Mouse (Mus musculus) myocyte (in vitro differentiated cells): ENCODE data around the gene Itpkb. TPM values are rescaled to one million over a fixed set of nuclear protein-coding genes. Genes with fewer than 3 reads are reported as not detected.

Experiments
- H3K27me3 ChIP-seq: one replicate; pipeline ENCODE4 v1.6.1; 2011; ENCODE audit not compliant: control insufficient read depth, insufficient read depth, insufficient read length
- H3K36me3 ChIP-seq: one replicate; pipeline ENCODE4 v1.6.1; 2011; ENCODE audit not compliant: control insufficient read depth, insufficient read depth
- H3K4me2 ChIP-seq: one replicate; pipeline ENCODE4 v1.6.1; 2011; ENCODE audit warnings: low read depth, control low read depth
- H3K4me3 ChIP-seq: one replicate; pipeline ENCODE4 v1.5.1; 2011; ENCODE audit warnings: mild to moderate bottlenecking, control low read depth, moderate library complexity
- H3K79me2 ChIP-seq: one replicate; pipeline ENCODE4 v1.6.1; 2011; ENCODE audit not compliant: control insufficient read depth, insufficient read depth
- H3ac ChIP-seq: one replicate; pipeline ENCODE4 v1.6.1; 2011; ENCODE audit not compliant: control insufficient read depth, insufficient read length
- CEBPB ChIP-seq: IDR thresholded peaks from 2 replicates; pipeline ENCODE4 v1.6.1; 2011; ENCODE audit warnings: mild to moderate bottlenecking, moderate library complexity; ENCODE audit not compliant: poor library complexity, insufficient read depth, severe bottlenecking
- E2F4 ChIP-seq: IDR thresholded peaks from one replicate; pipeline ENCODE4 v1.6.1; 2011; ENCODE audit warnings: mild to moderate bottlenecking, control low read depth, moderate library complexity; ENCODE audit not compliant: insufficient read depth
- MAX ChIP-seq: IDR thresholded peaks from one replicate; pipeline ENCODE4 v1.6.1; 2011; ENCODE audit warnings: low read depth, mild to moderate bottlenecking, control low read depth
- MYOD1 ChIP-seq, 3 experiments: IDR thresholded peaks; one replicate each; pipeline ENCODE4 v1.6.1; 2011; ENCODE audit warnings: control low read depth in 2 of 3, low read depth in 2 of 3, mild to moderate bottlenecking in 2 of 3, moderate library complexity in 1 of 3; ENCODE audit not compliant: insufficient read length in 2 of 3, control insufficient read depth in 1 of 3
- MYOG ChIP-seq, 3 experiments: IDR thresholded peaks; one replicate each; pipeline ENCODE4 v1.6.1; 2011; ENCODE audit warnings: control low read depth in 2 of 3, low read depth in 2 of 3, mild to moderate bottlenecking in 2 of 3; ENCODE audit not compliant: insufficient read length in 2 of 3, control insufficient read depth in 1 of 3, insufficient read depth in 1 of 3
- POLR2A ChIP-seq: IDR thresholded peaks from one replicate; pipeline ENCODE4 v1.6.1; 2011; ENCODE audit warnings: low read depth, mild to moderate bottlenecking, control low read depth, moderate library complexity; ENCODE audit not compliant: insufficient read length
- POLR2AphosphoS2 ChIP-seq: IDR thresholded peaks from one replicate; pipeline ENCODE4 v1.6.1; 2011; ENCODE audit warnings: low read depth, control low read depth; ENCODE audit not compliant: insufficient read length
- REST ChIP-seq: IDR thresholded peaks from one replicate; pipeline ENCODE4 v1.6.1; 2011; ENCODE audit warnings: mild to moderate bottlenecking, control low read depth, moderate library complexity; ENCODE audit not compliant: insufficient read depth, insufficient read length
- SRF ChIP-seq: IDR thresholded peaks from one replicate; pipeline ENCODE4 v1.6.1; 2011; ENCODE audit warnings: low read depth; ENCODE audit not compliant: control insufficient read depth, insufficient read length
- TCF12 ChIP-seq: IDR thresholded peaks from one replicate; pipeline ENCODE4 v1.6.1; 2011; ENCODE audit warnings: mild to moderate bottlenecking, control low read depth; ENCODE audit not compliant: poor library complexity, insufficient read depth, severe bottlenecking
- TCF3 ChIP-seq: IDR thresholded peaks from one replicate; pipeline ENCODE4 v1.6.1; 2011; ENCODE audit warnings: low read depth, control low read depth; ENCODE audit not compliant: insufficient read length
- USF1 ChIP-seq: IDR thresholded peaks from one replicate; pipeline ENCODE4 v1.6.1; 2011; ENCODE audit warnings: low read depth, mild to moderate bottlenecking, control low read depth, moderate library complexity
- polyA plus RNA-seq: library from polyadenylated mRNA; unstranded; fragments of >200 nt; fragmentation: generic; extraction: Trizol; gene quantifications from one replicate; pipeline ENCODE4 v1.2.1, GENCODE M21; 2012; ENCODE audit warnings: missing spikeins

Itpkb gene
- polyA plus RNA-seq, 1 experiment = 1.1 TPM

GRCm38 (mm10) chr1:180473566-180473965, 143.3 kb downstream of the Itpkb start:
- H3ac ChIP-seq = no peak overlapping the region
- peaks cover 45% of the 10 kb centered on the region for H3K27me3 ChIP-seq
- H3K79me2 ChIP-seq = no peaks in the 10 kb centered on the region
- H3K4me3 ChIP-seq = no peak overlapping the region
- H3K4me2 ChIP-seq = no peak overlapping the region
- H3K36me3 ChIP-seq = no peaks in the 10 kb centered on the region
- TF ChIP-seq POLR2A (no peak), TCF12 (no peak), REST (no peak), CEBPB (no peak), USF1 (no peak), SRF (no peak), E2F4 (no peak), POLR2AphosphoS2 (no peak), MYOG (IDR thresholded peaks at IDR 0.05; ENCODE audit: control insufficient read depth in 1 of 3, insufficient read depth in 1 of 3, insufficient read length in 2 of 3, low read depth in 2 of 3) (no peak), MYOD1 (IDR thresholded peaks at IDR 0.05; ENCODE audit: control insufficient read depth in 1 of 3, insufficient read length in 2 of 3, low read depth in 2 of 3) (no peak), TCF3 (no peak), MAX (no peak)

Other genes with a start within 250 kb of the Itpkb start
- gene Coq8a, start 130.9 kb upstream of the Itpkb start, polyA plus RNA-seq = 79.8 TPM
- gene Psen2, start 67.0 kb upstream of the Itpkb start, polyA plus RNA-seq = 28.6 TPM
- 0.28 TPM for gene Stum, start 153.0 kb downstream of the Itpkb start, polyA plus RNA-seq
- gene Parp1, start 238.4 kb downstream of the Itpkb start, polyA plus RNA-seq = 29.2 TPM